Mouse (Mus musculus) heart, embryonic 16.5 days (tissue): ENCODE measurements around the gene Sap30l. TPM values are rescaled to one million over a fixed set of nuclear protein-coding genes. Genes with fewer than 3 reads are reported as not detected.
"Not testable (repeated sequence)": the region's sequence is repeated elsewhere in the genome, so short reads cannot be mapped to it uniquely, and the experiment has no call there.

Source experiments
- ATAC-seq: fragments of 200-750 bp; cut with Nextera tagmentation; replicated peaks from 2 replicates; pipeline ENCODE4 v1.8.0; 2017; ENCODE audit warnings: moderate number of reproducible peaks; ENCODE audit not compliant: insufficient read depth, low FRiP score; ENCODE audit errors: extremely low read depth
- H3K27ac ChIP-seq: fragments of 300-500 bp; sonication (generic); 2 replicates; pipeline ENCODE4 v1.5.1; 2014; ENCODE audit warnings: mild to moderate bottlenecking, low read length, control low read depth, moderate library complexity
- H3K27me3 ChIP-seq: fragments of 300-500 bp; sonication (generic); 2 replicates; pipeline ENCODE4 v1.6.1; 2014; ENCODE audit warnings: low read length, mixed read lengths; ENCODE audit not compliant: control insufficient read depth, insufficient read depth
- H3K36me3 ChIP-seq: fragments of 300-500 bp; sonication (generic); 2 replicates; pipeline ENCODE4 v1.6.1; 2014; ENCODE audit not compliant: control insufficient read depth, insufficient read depth
- H3K4me1 ChIP-seq: fragments of 300-500 bp; sonication (generic); 2 replicates; pipeline ENCODE4 v1.6.1; 2014; ENCODE audit warnings: low read length, mixed read lengths; ENCODE audit not compliant: control insufficient read depth, insufficient read depth
- H3K4me2 ChIP-seq: fragments of 300-500 bp; sonication (generic); 2 replicates; pipeline ENCODE4 v1.6.1; 2014; ENCODE audit warnings: low read depth, mild to moderate bottlenecking, control low read depth, low read length
- H3K4me3 ChIP-seq: fragments of 300-500 bp; sonication (generic); 2 replicates; pipeline ENCODE4 v1.5.1; 2014; ENCODE audit warnings: mild to moderate bottlenecking, control low read depth, low read length
- H3K9ac ChIP-seq: fragments of 300-500 bp; sonication (generic); 2 replicates; pipeline ENCODE4 v1.6.1; 2014; ENCODE audit warnings: low read length, control low read depth
- H3K9me3 ChIP-seq: fragments of 300-500 bp; sonication (generic); replicated peaks from 2 replicates; pipeline ENCODE4 v1.6.1; 2016; ENCODE audit warnings: low read length; ENCODE audit not compliant: control insufficient read depth
- WGBS: fragments of 180-500 bp; shearing (Covaris S2); extraction: QIAGEN DNeasy Blood & Tissue Kit; methylation state at CpG from one replicate; pipeline ENCODE4 v1.1.7; 2014; 5-methylcytosine and 5-hydroxymethylcytosine counted together
- polyA plus RNA-seq: library from polyadenylated mRNA; unstranded; fragments of >200 nt; fragmentation: Nextera tagmentation; extraction: Ambion mirVana; gene quantifications from 2 replicates; pipeline ENCODE4 v1.2.1, GENCODE M21; 2015

The Sap30l gene
- polyA plus RNA-seq, 1 experiment from 2014 or later: 5.7 TPM

DNA sequence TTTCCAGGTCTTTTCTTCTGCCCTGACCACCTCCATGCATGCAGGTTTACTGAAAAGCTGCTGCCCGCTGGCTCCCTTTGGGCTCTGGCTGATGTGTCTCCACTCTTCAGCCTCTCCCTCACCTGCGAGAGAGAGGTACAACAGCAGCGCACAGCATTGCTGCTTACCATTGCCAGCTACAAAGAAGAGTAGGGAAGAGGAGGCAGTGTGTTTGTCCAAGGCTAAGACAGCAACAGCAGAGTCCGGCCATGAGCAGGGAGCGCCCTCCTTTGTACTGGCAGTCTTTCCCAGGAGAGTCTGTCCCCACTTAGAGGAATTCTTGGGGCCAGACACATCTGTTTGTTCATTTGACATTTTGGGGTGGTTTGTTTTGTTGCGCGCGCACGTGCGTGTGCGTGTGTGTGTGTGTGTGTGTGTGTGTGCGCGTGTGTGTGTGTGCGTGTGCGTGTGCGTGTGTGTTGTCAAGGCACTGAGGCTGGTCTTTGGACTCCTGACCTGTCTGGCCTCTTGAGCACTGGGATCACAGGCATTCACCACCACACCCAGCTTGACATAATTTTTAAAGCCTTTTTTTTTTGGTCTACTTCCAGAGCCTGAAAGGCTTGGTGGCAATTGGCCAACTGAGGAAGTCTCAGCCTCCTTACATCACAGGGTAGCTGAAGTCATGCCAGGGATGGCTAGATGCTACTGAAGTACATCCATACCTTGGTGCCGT is 7.7 kb downstream of the Sap30l start:
- no peak for ATAC-seq
- 0 out of 2 replicates have a peak, but pooled peaks cover 3% of the 10 kb centered on the region for H3K4me1 ChIP-seq
- H3K9me3 ChIP-seq: no peaks in the 10 kb centered on the region
- H3K27ac ChIP-seq: no peak overlapping the region
- H3K27me3 ChIP-seq: no peaks in the 10 kb centered on the region
- no peak overlapping the region for H3K4me2 ChIP-seq
- 92% methylated on average over 17 of the region's 17 CpGs for WGBS
- H3K9ac ChIP-seq: no peak overlapping the region
- peaks cover 29% of the 10 kb centered on the region for H3K36me3 ChIP-seq
- no peak overlapping the region for H3K4me3 ChIP-seq

GRCm38 (mm10) chr11:57809732-57810098 is 8.3 kb downstream of the Sap30l start:
- H3K27me3 ChIP-seq: no peaks in the 10 kb centered on the region
- H3K4me3 ChIP-seq: no peak overlapping the region
- H3K27ac ChIP-seq: no peak overlapping the region
- WGBS: 88% methylated on average over 8 of the region's 8 CpGs
- no peaks in the 10 kb centered on the region for H3K9me3 ChIP-seq
- no peak overlapping the region for H3K9ac ChIP-seq
- no peak for ATAC-seq
- peaks cover 29% of the 10 kb centered on the region for H3K36me3 ChIP-seq
- 0 out of 2 replicates have a peak, but pooled peaks cover 3% of the 10 kb centered on the region for H3K4me1 ChIP-seq
- no peak overlapping the region for H3K4me2 ChIP-seq

- Histone ChIP-seq H3K27ac (no peak overlapping the region), H3K9ac (no peak overlapping the region), H3K9me3 (no peaks in the 10 kb centered on the region), H3K4me3 (no peak overlapping the region), H3K4me1 (0 out of 2 replicates have a peak, but pooled peaks cover 3% of the 10 kb centered on the region), H3K36me3 (peaks cover 29% of the 10 kb centered on the region), H3K4me2 (no peak overlapping the region), H3K27me3 (no peaks in the 10 kb centered on the region)
- ATAC-seq: no peak
- 79% methylated on average over 7 of the region's 7 CpGs for WGBS
These were observed 9.6 kb downstream of the Sap30l start for GRCm38 (mm10) chr11:57811006-57811405.

- H3K27ac ChIP-seq: no peak overlapping the region
- peaks cover 29% of the 10 kb centered on the region for H3K36me3 ChIP-seq
- H3K9me3 ChIP-seq: no peaks in the 10 kb centered on the region
- no peaks in the 10 kb centered on the region for H3K27me3 ChIP-seq
- 94% methylated on average over 8 of the region's 8 CpGs for WGBS
- no peak overlapping the region for H3K4me2 ChIP-seq
- no peak overlapping the region for H3K4me3 ChIP-seq
- ATAC-seq: no peak
- H3K4me1 ChIP-seq: 0 out of 2 replicates have a peak, but pooled peaks cover 3% of the 10 kb centered on the region
- H3K9ac ChIP-seq: no peak overlapping the region
These were observed 10.8 kb downstream of the Sap30l start for GRCm38 (mm10) chr11:57812212-57812611.

DNA sequence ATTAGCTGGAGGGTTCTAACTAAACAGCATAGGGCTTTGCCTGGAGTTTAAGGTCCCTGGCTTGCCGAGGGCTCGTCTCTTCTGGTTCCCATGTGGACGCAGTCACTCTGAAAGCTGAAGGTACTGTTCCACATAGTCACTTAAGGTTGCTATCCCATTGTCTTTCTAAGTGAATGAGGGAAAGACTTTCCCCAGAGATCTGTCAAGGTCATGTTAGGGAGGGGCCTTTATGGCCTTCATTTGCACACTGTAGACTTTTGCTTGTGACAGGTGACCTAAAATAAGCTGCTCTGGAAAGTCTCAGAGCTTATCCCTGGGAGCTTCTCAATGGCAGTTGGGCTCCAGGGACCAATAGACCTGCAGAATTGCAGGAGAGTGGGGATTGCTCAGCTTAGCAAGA is 12.2 kb downstream of the Sap30l start:
- H3K27ac ChIP-seq: no peak overlapping the region
- H3K4me2 ChIP-seq: no peak overlapping the region
- ATAC-seq: no peak

GRCm38 (mm10) chr11:57818189-57818588 is 16.8 kb downstream of the Sap30l start:
- 0 out of 2 replicates have a peak, but pooled peaks cover under 1% of the 10 kb centered on the region for H3K36me3 ChIP-seq
- H3K4me2 ChIP-seq: no peak overlapping the region
- no peak overlapping the region for H3K9ac ChIP-seq
- no peak overlapping the region for H3K4me3 ChIP-seq
- H3K4me1 ChIP-seq: peaks cover 13% of the 10 kb centered on the region
- 79% methylated on average over 4 of the region's 4 CpGs for WGBS
- H3K27ac ChIP-seq: no peak overlapping the region
- no peaks in the 10 kb centered on the region for H3K27me3 ChIP-seq
- ATAC-seq: no peak
- H3K9me3 ChIP-seq: 0 out of 2 replicates have a peak, but pooled peaks cover 2% of the 10 kb centered on the region

More for the DNA sequence above, 12.2 kb downstream of the Sap30l start:
- H3K36me3 ChIP-seq: peaks cover 25% of the 10 kb centered on the region
- WGBS: 87% methylated on average over 3 of the region's 3 CpGs
- H3K4me3 ChIP-seq: no peak overlapping the region
- H3K27me3 ChIP-seq: no peaks in the 10 kb centered on the region
- 0 out of 2 replicates have a peak, but pooled peaks cover 2% of the 10 kb centered on the region for H3K9me3 ChIP-seq
- H3K9ac ChIP-seq: no peak overlapping the region
- H3K4me1 ChIP-seq: 0 out of 2 replicates have a peak, but pooled peaks cover 3% of the 10 kb centered on the region

DNA sequence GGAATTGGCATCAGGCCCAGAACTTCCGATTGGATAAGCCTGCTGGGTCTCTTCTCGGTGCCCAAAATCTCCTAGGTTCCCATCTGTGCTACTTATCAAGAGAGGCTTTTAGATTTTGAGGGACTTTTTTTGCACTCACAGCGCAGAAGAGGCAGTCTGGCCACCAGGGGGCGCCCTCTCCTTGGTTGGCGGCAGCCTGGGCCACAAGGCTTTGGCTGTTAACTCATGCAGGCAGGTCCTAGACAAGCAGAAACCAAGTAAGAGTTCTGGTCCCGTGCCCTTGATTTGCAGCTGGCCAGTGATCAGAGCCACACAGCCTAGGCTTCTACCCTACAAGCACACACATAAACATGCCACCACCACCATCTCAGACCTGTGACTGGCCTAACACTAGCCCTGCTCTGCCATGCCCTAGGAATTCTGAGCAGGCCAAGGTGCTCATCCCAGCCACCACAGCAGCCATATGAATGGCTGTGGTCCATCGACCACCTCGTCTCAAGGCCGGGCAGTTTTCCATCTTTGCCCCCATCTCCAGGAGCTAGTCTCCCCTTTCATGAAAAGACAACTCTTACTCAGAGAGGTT is 18.7 kb downstream of the Sap30l start:
- peaks cover 10% of the 10 kb centered on the region for H3K4me1 ChIP-seq
- no peaks in the 10 kb centered on the region for H3K36me3 ChIP-seq
- H3K9ac ChIP-seq: no peak overlapping the region
- no peak overlapping the region for H3K4me2 ChIP-seq
- 0 out of 2 replicates have a peak, but pooled peaks cover 3% of the 10 kb centered on the region for H3K27me3 ChIP-seq
- WGBS: 19% methylated on average over 9 of the region's 9 CpGs
- H3K4me3 ChIP-seq: no peak overlapping the region
- H3K27ac ChIP-seq: no peak overlapping the region
- ATAC-seq: peak; percentile 65
- H3K9me3 ChIP-seq: 0 out of 2 replicates have a peak, but pooled peaks cover 2% of the 10 kb centered on the region

GRCm38 (mm10) chr11:57823159-57823558 is 21.7 kb downstream of the Sap30l start:
- not testable (repeated sequence) for H3K4me3 ChIP-seq, ATAC-seq, H3K9me3 ChIP-seq, H3K36me3 ChIP-seq, H3K27ac ChIP-seq, H3K4me2 ChIP-seq, H3K9ac ChIP-seq, H3K27me3 ChIP-seq
- 100% methylated on average over 2 of the region's 2 CpGs for WGBS
- peaks cover 17% of the 10 kb centered on the region for H3K4me1 ChIP-seq

DNA sequence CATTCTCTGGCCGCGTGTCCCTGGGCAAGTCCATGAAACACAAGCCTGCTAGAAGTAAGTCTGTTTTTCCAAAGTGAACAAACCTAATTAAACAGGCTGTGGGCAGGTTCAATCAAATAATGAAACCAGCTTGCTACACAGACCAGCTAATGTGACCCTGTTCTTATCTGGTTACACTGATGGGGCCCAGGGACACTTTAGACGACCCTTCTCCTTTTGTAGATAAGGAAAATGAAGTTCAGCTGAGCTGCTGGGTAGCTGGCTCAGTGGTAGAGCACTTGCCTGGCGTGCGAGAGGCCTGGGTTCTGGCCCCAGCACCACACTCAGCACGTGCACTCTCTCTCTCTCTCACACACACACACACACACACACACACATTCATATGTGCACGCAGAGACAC is 22.3 kb downstream of the Sap30l start:
- Histone ChIP-seq H3K4me3 (no peak overlapping the region), H3K9ac (no peak overlapping the region), H3K4me1 (peaks cover 20% of the 10 kb centered on the region), H3K36me3 (no peaks in the 10 kb centered on the region), H3K27me3 (peaks cover 8% of the 10 kb centered on the region; the same call in 1 of the 2 replicates), H3K4me2 (no peak overlapping the region), H3K27ac (no peak overlapping the region), H3K9me3 (no peaks in the 10 kb centered on the region)
- WGBS: 62% methylated on average over 7 of the region's 7 CpGs
- no peak for ATAC-seq
